Mouse (Mus musculus): ENCODE results near the gene Stard3.

DNA sequence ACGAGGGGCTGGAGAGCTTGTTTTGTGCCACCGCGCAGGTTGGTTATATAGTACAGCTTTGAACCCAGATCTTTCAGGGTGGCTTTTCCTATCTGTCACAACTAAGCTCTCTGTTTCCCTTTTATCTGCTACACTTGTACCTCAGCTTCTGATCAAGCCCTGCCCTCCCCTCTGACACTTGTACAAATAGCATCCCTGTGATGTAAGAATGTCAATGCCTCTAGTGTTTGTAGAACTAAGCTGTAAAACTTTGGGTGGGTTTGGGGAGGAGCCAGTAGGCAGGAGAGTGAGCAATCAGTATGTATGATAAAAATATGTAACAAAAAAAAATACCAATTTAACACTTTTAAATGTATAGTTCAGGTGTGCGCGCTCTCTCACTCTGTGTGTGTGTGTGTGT, 6.2 kb downstream of the Stard3 start:
- TF ChIP-seq POLR2A (IDR thresholded peaks at IDR 0.05; ENCODE audit: low read depth, low read length), result no peak
- no peak for TF ChIP-seq CTCF (IDR thresholded peaks at IDR 0.05; ENCODE audit: extremely low read depth, insufficient read length, insufficient replicate concordance, low read depth, low read length)
